Mouse (Mus musculus): ENCODE measurements at regions not wholly inside any gene's neighbourhood (a gene's known extent, or its start where the extent isn't known, plus 50 kb on each side); places are given as distances from the start of the nearest gene placed in this dataset.
"Not testable (repeated sequence)": the region's sequence is repeated elsewhere in the genome, so short reads cannot be mapped to it uniquely, and the experiment has no call there.

DNA sequence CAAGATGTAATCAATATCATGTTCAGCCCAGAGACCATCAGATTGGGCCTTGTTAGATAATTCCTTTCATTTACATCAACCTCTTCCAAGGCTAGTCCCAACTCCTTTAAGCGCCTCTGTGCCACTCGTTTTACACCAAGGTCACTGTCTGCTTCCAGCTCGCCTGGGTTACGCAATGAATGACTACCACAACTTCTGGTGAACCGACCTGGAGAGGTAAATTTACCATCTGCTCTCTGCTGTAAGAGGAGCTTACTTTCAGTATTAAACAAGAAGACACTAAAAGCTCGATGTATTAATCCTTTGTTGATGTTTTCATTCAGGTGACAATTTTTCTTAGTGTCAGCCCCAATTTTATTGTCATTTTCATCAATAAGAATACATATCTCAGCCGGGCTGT, 51.7 kb upstream of the Fam174b start:
- DNase-seq = no peak

DNA sequence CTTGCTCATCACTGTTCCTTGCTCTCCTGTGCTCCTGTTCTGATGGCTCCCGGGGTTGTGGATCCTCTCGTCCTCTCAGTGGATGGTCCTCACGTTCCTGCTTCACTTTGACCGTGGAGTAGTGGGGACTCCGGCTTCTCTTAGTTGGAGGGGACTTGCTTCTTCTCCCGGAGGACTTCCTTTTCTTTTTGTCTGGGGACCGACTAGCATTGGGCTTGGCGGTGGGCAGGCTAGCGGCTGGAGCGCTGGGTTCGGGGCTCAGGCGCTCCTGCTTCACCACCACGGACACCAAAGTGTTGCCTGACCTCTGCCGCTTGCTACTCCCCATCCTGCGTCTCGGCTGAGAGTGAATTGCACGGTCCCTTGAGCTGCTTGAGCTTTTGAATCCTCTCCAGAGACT, 53.9 kb upstream of the Fam174b start:
- DNase-seq = not testable (repeated sequence)

DNA sequence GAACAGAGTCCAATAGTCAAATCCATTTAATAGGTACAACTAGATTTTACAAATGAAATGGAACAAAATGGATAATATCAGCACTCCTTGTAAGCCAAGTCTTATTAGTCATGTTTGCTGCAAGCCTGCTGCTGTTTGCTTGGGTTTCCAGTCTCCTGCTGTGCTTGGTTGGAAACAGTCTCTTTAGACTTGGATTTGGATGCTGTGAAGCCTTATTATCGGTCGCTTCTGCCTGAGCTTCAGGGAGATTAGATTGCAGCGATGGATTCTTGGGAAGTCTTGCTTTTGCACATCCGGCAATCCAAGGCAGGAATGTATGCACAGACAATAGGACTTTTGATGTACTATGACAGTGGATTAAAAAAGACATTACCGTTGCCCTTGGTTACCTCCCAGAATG, 57.3 kb upstream of the Fam174b start:
- no peak for DNase-seq

DNA sequence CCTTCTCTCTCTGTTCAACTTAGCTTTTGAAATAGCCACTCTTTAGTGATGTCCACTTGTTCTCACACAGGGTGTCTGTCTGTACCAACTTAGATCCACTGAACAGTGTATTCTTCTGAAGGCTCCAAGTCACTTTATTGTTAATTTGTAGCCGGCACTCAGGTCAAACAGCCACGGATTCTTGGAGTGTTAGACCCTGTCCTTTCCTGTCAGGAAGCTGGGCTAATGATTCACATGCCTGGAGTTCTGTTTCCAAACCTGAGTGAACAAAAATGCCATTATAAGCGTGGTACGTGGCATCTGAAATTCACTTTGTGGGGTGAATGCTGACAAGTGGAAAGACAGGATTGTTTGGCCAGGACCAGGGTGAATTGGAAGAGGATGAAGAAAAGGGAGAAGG, 69.5 kb upstream of the Fam174b start:
- no peak for DNase-seq

DNA sequence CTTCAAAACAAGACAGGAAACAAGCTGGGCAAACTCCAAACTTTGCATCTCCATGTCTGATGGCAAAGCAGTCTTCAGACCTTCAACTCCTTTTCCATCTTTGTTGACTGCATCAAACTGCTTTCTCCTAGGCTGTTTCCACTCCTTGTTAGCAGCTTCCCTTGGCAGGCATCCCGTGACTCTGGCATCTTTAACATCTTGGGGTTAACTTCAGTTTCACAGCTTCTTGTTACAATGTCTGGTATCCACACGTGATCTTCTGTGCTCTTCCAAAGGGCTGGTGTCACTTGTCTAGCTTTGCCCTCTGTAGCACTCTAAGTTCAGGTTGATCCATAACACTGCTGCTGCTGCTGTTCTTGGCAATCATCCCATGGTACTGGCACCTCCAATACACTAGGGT, 71.3 kb upstream of the Fam174b start:
- DNase-seq = no peak

DNA sequence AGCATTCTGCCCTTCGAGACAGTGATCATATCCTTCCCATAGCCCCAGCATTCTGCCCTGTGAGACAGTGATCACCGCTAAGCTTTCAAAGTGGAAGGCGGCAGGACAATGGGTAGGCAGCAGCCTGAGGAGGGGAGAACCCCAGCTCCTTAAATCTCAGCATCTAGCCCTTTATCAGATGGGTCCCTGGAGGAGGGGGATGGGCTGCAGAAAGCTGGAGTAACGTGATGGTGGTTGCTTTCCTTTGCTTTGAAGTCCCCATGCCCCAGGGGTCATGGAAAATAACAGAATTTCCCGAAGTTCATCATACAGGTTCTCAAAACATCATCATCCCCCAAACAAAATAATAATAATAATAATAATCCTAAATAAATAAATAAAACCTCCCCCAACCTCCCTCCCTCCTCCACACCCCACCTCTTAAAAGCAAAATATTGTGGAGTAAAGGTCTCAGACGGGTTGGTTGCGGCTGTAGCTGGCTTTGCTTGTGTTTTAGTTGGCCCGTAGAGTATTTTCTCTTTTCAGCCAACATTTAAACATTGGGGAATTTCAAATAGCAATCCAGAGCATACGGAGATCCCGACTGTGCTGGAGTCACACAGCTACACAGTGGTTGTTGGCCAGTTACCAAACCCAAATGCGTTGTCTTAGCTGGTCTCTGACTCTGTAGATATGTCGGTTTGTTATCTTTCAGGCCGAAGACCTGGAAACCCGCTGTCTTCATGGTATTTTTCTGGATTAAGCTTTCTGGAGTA, 73.0 kb upstream of the Fam174b start:
- no peak for DNase-seq

DNA sequence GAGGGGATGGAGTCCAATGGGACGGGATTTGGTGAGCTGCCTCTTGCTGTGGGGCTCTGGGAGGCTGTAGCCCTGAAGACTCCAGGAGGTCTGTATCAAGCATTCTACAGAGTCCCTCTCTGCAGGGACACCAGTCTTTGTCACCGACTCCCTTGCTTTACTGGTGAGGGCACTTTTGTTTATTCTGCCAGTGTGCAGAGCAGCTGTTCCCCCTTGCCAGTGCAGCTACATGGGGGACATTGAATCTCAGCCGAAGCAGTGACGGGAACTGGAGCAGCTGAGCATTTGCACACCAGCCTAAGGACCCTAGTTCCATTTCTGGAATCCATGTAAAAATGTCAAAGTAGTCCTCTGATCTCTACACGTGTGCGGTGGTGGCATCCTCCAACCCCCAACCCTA, 75.1 kb upstream of the Fam174b start:
- no peak for DNase-seq

DNA sequence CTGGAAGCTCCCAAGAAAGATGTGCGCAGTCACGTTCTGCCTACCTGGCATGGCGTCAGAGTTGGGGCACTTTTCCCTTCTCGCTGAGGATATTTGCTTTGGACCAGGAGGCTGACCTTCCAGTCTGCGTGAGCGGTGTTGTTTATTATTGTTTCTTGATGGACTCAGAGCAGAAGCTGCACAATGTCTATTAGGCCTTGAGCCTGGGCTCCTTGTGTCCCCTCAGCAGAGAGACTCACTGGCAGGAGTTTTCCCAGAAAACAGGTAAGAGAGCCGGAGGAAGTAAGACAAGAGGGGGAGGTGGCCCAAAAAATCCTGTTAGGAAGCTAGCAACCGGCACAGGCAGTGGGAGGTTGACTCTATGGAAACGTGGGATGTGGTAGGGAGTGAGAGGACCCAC, 77.6 kb upstream of the Fam174b start:
- DNase-seq = no peak

DNA sequence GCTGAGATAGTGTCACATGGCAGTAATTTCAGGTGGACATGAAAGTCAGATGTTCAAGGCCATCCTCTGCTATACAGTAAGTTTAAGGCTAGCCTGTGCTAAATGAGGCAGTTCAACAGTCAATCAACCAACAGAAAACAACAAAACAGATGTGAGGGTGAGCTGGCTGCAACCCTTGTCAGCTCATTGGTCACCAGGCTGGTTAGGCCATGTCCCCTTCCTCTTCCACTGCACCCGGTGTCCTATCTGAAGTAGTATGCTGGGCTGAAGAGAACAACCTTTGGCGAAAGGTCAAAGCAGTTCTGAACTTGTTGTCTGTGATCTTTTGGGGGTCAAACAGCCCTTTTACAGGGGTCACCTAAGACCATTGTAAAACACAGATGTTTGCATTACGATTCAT, 78.2 kb upstream of the Fam174b start:
- no peak for DNase-seq

DNA sequence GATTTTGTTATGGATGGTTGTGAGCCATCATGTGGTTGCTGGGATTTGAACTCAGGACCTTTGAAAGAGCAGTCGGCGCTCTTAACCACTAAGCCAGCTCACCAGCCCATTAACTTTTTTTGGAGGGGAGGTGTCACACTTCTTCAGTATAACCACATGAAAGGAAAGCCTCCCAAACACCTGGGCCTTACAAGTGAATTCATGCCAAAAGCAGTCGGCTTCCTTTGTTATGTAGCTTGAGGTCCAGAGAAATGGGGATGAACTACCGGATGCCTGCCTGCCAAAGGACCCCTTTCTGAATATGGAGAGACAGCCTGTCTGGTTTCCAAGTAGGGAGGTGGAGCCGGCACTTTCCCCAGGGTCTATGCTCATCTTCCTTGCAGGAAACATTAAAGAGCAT, 80.6 kb upstream of the Fam174b start:
- no peak for DNase-seq

DNA sequence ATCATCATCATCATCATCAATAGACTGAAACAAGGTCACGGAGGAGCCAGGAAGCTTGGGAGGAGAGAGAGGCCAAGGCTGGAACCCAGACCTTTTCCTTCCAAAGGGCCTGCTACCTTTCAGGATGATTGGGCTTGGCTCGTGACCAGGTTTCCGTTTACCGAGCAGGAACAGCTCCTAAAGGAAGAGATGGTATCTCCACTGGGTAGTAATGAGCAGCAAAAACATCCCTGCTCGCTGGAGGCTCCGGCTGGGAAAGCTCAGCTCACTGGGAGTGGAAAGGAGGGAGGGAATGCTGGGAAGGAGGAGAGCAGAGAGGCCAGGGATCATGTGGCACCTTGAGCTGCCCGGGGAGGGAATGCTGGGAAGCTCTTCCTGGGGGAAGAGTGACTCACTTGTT, 82.8 kb upstream of the Fam174b start:
- DNase-seq = peak; percentile 34

DNA sequence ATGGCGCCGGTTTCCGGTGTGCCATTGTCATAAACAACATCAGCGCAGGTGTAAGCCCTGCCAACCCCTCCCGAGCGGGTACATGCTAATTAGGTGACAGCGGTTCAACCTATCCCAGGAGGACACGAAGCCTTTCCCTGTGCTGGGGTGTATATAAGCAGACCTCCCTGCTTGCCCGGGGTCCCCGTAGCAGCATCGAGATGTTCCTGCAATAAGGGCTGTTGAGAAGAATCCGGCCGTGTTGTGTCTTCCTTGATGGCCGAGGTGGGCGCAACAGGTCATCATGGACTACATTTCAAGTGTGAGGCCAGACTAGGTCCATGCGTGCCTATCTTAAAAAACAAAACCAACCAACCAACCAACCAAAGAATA, 83.7 kb upstream of the Fam174b start:
- DNase-seq = not testable (repeated sequence)

DNA sequence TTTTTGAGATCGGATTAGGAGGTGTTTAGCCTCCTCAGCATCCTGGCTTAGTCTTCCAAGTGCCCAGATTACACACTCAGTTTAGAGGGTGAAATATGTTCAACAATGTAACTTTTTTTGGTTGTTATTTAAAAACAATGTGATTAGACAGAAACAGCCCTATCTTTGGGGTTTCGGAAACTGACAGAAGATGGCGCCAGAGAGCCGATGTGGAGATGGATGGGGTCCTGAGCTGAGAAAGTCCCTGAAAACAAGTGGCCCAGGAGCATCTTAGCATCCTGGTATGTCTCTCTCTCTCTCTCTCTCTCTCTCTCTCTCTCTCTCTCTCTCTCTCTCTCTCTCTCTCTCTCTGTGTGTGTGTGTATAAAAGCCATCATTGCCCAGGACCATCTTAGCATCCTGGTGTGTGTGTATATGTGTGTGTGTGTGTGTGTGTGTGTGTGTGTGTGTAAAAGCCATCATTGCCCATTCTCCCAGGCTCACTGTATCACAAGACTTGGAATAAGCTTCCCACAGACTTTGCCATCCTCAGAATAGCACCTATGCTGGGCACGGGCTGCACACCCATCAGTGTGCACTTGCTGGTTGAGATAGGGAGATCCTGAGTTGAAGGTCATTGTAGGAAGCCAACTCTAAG, 84.2 kb upstream of the Fam174b start:
- peak; percentile 74 for DNase-seq

DNA sequence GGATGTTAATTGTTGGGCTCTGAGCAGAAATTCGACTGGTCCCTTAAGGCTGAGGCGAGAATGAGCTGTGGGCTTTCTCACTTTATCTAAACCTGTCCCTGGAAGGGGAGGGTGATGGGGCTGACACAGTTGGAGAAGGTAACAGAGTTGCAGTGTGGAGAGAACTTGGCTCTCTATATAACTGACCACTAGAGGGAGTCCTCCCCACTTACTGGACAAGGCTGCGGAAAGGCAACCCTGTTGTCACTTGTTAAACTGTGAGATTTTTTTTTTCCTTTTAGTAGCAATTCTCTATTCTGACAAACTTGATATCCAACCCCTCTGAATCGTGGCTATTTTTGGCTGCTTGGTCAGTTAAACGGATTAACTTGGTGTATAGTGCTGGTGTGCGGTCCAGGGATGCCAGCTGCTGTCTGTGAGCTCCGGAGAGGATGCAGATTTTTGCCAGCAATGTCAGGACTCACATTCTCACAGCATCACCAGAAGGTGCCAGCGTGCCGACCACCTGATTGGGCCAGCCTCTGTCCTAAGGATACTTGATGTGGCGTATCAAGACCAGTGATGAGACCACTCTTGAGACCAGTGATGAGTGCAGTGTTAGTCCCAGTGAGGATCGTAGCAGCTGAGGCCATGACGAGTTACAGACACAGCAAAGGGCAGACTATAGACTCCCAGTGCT, 85.8 kb upstream of the Fam174b start:
- peak; percentile 77 for DNase-seq

DNA sequence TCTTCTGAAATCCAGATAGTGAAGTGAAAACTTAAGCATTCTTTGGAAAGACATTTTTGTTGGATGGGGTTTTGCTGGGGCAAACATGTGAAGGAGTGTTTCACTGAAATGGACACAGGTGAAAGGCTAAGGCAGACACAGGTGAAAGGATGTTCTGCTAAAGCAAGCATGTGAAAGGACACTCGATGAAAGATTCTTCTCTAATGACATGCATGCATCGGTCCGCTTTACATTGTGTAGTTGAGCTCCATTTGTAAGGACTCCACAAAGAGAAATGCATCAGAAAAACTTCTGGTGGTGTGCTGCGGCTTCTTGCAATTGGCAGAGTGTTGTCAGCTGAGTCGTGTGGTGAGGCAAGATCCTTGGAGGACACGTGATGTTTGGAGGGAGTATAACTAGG, 89.2 kb upstream of the Fam174b start:
- DNase-seq = no peak

DNA sequence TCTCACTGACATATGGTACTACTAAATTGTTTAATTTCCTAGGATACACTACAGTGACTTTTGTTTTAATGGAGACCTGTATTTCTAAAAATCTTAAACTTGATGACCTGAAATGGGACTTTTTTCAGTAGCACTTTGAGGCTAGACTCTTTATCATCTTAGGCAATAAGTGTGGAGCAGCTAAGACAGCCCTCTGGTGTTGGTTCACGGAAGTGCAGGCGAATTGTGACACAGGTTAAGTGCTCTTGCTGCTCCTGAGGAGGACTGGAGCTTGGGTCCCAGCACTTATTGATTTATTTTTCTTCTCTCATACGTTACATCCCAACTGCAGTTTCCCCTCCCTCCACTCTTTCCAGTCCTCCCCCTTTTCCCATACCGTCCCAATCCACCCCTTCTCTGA, 92.1 kb upstream of the Fam174b start:
- DNase-seq = peak; percentile 95

DNA sequence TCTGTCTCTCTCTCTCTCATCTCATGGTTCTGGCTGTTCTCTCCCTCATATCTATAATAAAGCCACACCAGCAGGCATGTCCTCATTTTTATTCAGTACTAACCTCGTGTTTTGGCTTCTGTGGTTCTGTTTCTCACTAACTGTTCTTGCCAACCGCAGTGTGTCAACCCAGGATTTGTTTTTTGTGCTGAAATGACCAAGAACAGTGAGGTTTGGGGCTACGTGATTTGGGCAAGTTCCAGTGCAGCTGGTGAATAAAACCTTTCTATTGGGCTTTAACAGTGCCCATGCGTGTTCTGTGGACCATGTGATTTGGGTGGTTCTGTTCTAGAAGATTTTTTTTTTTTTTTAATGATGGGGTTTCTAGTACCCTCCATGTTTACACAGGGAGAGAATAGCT, 93.0 kb upstream of the Fam174b start:
- DNase-seq = no peak

DNA sequence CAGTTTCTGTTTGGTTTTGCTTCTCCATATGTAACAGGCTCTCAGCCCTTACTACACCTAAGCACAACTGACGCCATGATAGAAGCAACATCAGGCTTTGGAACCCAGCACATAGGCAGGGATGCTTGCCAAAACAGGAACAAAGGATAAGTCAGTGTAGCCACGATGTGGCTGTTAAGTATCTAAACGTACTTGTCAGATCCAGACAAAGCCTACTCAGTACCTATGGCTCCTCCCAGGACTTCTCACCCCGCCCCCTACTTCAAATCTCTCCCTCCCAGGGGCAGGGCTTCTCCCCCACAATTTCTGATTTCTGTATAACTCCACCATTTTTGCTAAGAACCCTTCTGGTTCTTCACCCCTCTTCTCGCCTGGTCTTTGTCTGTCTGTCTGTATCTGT, 93.4 kb upstream of the Fam174b start:
- no peak for DNase-seq

DNA sequence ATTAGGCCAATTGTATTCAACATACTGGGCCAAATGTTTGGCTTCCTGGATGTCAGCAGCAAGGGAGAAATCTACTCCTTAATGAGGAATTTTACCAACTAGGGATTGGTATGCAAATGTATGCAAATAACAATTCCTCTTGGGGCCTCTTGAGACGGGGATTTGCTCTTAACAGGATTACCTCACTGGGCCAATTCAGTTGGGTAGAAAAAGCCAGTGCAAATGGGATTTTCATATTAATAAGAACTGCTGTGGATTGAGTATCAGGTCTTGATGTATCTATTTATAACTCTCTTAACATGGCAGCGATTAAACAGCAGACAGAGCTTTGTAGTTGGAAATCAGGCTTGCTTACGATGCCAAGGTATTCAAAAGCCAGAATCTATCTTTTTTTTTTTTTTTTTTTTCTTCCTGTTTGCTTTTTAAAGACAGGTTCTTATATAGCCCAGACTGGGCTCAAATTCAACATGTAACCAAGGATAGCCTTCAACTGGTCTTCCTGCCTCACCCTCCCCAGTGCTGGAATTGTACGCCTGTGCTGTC, 95.7 kb upstream of the Fam174b start:
- no peak for DNase-seq

DNA sequence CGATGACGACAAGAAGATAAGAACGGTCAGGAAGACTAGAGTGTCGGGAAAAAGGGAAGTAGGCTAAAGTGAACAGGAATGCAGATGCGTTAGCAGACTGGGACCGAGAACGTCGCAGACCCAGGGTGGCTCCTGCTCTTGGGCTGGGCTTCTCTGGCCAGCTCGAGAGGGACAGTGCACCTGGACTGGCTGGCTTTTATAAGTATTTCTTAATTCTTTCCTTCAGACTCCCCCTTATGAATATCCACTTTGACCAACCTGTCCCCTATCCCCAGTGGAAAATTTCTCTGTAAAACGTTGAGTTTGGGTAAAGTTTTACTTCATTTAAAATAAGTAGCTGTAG, 96.1 kb upstream of the Fam174b start:
- no peak for DNase-seq

DNA sequence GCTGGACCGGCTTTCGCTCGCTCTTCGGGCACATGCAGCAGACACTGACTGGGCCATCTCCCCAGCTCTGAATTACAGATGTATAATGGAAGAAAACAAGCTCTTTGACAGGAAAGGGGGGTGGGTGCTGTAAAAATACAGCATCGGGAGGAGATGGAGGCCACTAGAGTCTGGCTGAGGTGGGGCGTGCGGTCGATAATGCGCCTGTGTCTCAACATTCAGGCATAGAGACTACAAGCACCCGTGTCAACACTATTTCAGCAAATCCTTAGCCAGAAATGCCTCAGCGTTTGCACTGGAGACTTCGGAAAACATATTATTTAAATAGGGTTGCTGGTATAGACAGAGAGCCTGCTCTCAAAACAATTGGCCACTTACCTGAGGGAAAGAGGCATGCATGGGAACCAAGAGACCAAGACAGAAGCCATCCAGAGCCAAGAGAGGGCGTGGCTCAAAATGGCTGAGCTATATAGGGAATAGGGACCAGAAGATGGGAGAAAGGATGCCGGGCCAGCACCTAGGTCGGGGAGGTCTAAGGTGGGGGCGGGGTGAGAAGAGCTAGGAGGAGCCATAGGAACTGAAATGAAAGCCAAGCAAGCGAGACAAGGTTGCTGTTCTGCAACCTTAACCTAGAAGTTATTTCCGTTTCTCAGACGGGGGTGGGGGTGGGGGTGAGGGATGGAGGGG, 96.7 kb upstream of the Fam174b start:
- no peak for DNase-seq

DNA sequence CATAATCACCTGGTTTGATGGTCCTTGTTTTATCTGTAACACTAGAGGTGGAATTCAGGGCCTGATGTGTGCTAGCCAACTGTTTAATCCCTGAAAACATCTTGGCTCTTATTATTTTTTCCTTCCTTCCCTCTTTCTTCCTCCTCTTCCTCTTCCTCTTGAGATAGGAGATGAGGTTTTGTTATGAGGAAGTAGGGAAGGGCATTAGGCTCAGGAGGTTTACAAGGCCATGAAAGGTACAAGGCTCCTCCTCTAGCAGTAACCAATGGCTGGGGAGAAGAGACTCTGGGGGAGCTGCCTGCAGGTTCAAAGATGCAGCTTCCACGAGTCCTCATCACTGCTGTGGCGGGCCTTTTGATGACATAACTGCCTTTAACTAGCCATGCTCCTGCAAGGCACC, 98.6 kb upstream of the Chd2 start:
- no peak for DNase-seq

DNA sequence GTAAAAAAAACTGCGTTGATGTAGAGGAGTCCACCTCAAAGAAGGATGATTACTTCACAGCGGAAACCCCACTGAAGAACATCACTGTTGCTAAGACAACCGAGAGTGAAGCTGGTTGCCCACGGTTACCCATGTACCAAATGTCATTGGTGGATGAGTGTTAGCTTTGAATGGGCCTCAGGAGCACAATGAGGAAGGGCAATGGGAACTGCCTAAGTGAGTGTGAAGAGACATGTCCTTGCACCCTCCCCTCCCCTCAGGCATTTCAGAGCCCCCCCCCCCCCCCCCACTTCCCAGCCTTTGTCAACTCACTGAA, 96.1 kb upstream of the Chd2 start:
- no peak for DNase-seq
